Mouse (Mus musculus) E14TG2a.4 (cell line): ENCODE measurements around the gene Sox5.

Experiments used
- CTCF ChIP-seq: conservative IDR thresholded peaks from 2 replicates; pipeline ENCODE4 v1.5.1; 2014; ENCODE audit warnings: low read length
- NANOG ChIP-seq: IDR thresholded peaks from 2 replicates; pipeline ENCODE4 v1.6.1; 2014; ENCODE audit warnings: borderline replicate concordance, low read length, mixed read lengths

- no peak for TF ChIP-seq NANOG
- TF ChIP-seq CTCF = no peak
Measured at GRCm38 (mm10) chr6:143918405-143918947, 863.3 kb downstream of the Sox5 start.
